8 mouse cellular contexts compared by ENCODE assay signal in the genomic region with DNA sequence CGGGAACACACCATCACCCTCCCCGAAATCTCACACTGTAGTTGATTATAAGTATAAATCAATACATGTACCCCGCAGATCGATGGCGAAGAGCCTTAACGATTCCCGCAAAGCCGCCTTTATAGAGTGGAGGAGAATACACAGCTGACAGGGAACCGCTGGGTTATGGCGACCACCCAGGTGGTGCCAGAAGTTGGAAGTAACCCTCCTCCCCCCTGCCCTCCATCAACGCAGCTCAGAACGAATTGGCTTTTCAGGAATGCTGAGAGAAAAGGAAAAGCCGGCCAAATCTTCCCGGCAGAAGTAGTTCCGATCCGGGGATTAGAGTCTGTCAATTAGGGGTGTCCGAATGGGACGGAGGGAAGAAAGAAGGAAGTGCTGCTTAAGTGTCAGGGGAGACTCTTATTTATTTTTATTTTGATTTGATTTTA.
DNase-seq lines count a peak whose midpoint lies in the region; ATAC-seq lines count a peak whose summit lies in the region.

No protein-coding gene starts in this region.

- H3K27me3 ChIP-seq in heart, embryonic 12.5 days (replicated peaks), result no peaks in the 10 kb centered on the region
- H3K27me3 ChIP-seq in heart, embryonic 15.5 days, result peaks cover 5% of the 10 kb centered on the region; the same call in 1 of the 2 replicates
- no peaks in the 10 kb centered on the region for H3K27me3 ChIP-seq in limb, embryonic 15.5 days
- no peaks in the 10 kb centered on the region for H3K27me3 ChIP-seq in stomach, embryonic 15.5 days (replicated peaks)

- peak overlapping the region; percentile 55 for H3K4me3 ChIP-seq in heart, embryonic 12.5 days
- H3K4me3 ChIP-seq in heart, embryonic 15.5 days, result peak overlapping the region; percentile 57
- H3K4me3 ChIP-seq in limb, embryonic 15.5 days, result peak overlapping the region; percentile 59
- peak overlapping the region; percentile 59 for H3K4me3 ChIP-seq in stomach, embryonic 15.5 days (replicated peaks)

- H3K9ac ChIP-seq in heart, embryonic 12.5 days, result peak overlapping the region; percentile 70; the same call in 1 of the 2 replicates
- peak overlapping the region; percentile 51 for H3K9ac ChIP-seq in heart, embryonic 15.5 days
- H3K9ac ChIP-seq in limb, embryonic 15.5 days, result no peak overlapping the region
- peak overlapping the region; percentile 54; the same call in 1 of the 2 replicates for H3K9ac ChIP-seq in stomach, embryonic 15.5 days

- peaks cover 5% of the 10 kb centered on the region for H3K4me1 ChIP-seq in heart, embryonic 12.5 days (replicated peaks)
- peaks cover 17% of the 10 kb centered on the region for H3K4me1 ChIP-seq in heart, embryonic 15.5 days (replicated peaks)
- H3K4me1 ChIP-seq in limb, embryonic 15.5 days, result peaks cover 12% of the 10 kb centered on the region; the same call in 1 of the 2 replicates
- peaks cover 7% of the 10 kb centered on the region; the same call in 1 of the 2 replicates for H3K4me1 ChIP-seq in stomach, embryonic 15.5 days

- H3K9me3 ChIP-seq in heart, embryonic 12.5 days (replicated peaks), result no peaks in the 10 kb centered on the region
- H3K9me3 ChIP-seq in heart, embryonic 15.5 days (replicated peaks), result no peaks in the 10 kb centered on the region
- H3K9me3 ChIP-seq in limb, embryonic 15.5 days, result no peaks in the 10 kb centered on the region
- H3K9me3 ChIP-seq in stomach, embryonic 15.5 days, result no peaks in the 10 kb centered on the region

- 2% methylated on average over 18 of the region's 18 CpGs for WGBS in heart, embryonic 12.5 days
- WGBS in heart, embryonic 15.5 days, result 2% methylated on average over 18 of the region's 18 CpGs
- WGBS in limb, embryonic 15.5 days, result under 1% methylated on average over 18 of the region's 18 CpGs
- WGBS in stomach, embryonic 15.5 days, result under 1% methylated on average over 18 of the region's 18 CpGs

- ATAC-seq in heart, embryonic 12.5 days (ENCODE audit: insufficient number of reproducible peaks, low FRiP score), result no peak
- ATAC-seq in heart, embryonic 15.5 days (replicated peaks; ENCODE audit: insufficient number of reproducible peaks, insufficient read depth, low FRiP score, low read depth), result no peak
- ATAC-seq in limb, embryonic 15.5 days (ENCODE audit: insufficient number of reproducible peaks, low FRiP score, low TSS enrichment, low read depth), result no peak
- ATAC-seq in stomach, embryonic 15.5 days (ENCODE audit: insufficient read depth, low FRiP score, low read depth), result no peak

- no peaks in the 10 kb centered on the region for H3K36me3 ChIP-seq in heart, embryonic 12.5 days
- no peaks in the 10 kb centered on the region for H3K36me3 ChIP-seq in heart, embryonic 15.5 days
- no peaks in the 10 kb centered on the region for H3K36me3 ChIP-seq in limb, embryonic 15.5 days
- no peaks in the 10 kb centered on the region for H3K36me3 ChIP-seq in stomach, embryonic 15.5 days

- intact Hi-C loops in heart, postnatal 25 days (cut with DNase I), result no loop called here

- H3K4me2 ChIP-seq in heart, embryonic 12.5 days, result peak overlapping the region; percentile 86
- H3K4me2 ChIP-seq in heart, embryonic 15.5 days, result peak overlapping the region; percentile 98
- peak overlapping the region; percentile 100 for H3K4me2 ChIP-seq in limb, embryonic 15.5 days
- H3K4me2 ChIP-seq in stomach, embryonic 15.5 days, result peak overlapping the region; percentile 100

- H3K27ac ChIP-seq in heart, embryonic 12.5 days (ENCODE audit: poor library complexity, severe bottlenecking), result no peak overlapping the region
- no peak overlapping the region for H3K27ac ChIP-seq in heart, embryonic 15.5 days
- peak overlapping the region; percentile 87 for H3K27ac ChIP-seq in limb, embryonic 15.5 days
- peak overlapping the region; percentile 70; the same call in 1 of the 2 replicates for H3K27ac ChIP-seq in stomach, embryonic 15.5 days

- DNase-seq in heart, postnatal 25 days (ENCODE audit: low spot score), result no peak
- DNase-seq in NIH3T3 (ENCODE audit: low read depth), result peak; percentile 35
- DNase-seq in ovary, postnatal 36 days (ENCODE audit: low spot score), result no peak
- no peak for DNase-seq in cerebellum, adult 9-10 months

Comparison
In these comparisons a context has a peak if more than half of its experiments do, and no peak if none do; other contexts are left out.
1. H3K27ac ChIP-seq: peak in limb, embryonic 15.5 days (single experiment) and stomach, embryonic 15.5 days (single experiment); none in heart, embryonic 12.5 days (single experiment) and heart, embryonic 15.5 days (single experiment).
2. Peak in every context shown above with its lines, with median percentiles within 50 percentile points of each other: H3K4me2 ChIP-seq and H3K4me3 ChIP-seq.